Mouse (Mus musculus) MEL (cell line): Measurements from ENCODE around the gene St13. TPM values are rescaled to one million over a fixed set of nuclear protein-coding genes. Genes with fewer than 3 reads are reported as not detected.

Experiments used
- DNase-seq: peaks from one replicate; pipeline ENCODE4 v3.0.0; 2011; ENCODE audit warnings: low read depth, low spot score
- H3K27ac ChIP-seq: 2 replicates; pipeline ENCODE4 v1.5.1; 2012; ENCODE audit warnings: low read depth, mild to moderate bottlenecking, control low read depth, low read length, moderate library complexity; ENCODE audit not compliant: control insufficient read depth
- H3K27me3 ChIP-seq, 2 experiments: fragments of 150-350 bp in 1 of 2; sonication (generic) in 1 of 2; 2 replicates each; pipeline ENCODE4 v1.6.1; 2012; ENCODE audit warnings: low read length in 2 of 2, mild to moderate bottlenecking in 2 of 2, improper control_type of control experiment in 1 of 2, moderate library complexity in 1 of 2; ENCODE audit not compliant: insufficient read depth in 2 of 2, control insufficient read depth in 1 of 2
- H3K36me3 ChIP-seq, 2 experiments: 2 replicates each; pipeline ENCODE4 v1.6.1; 2012 to 2014; ENCODE audit warnings: low read length in 2 of 2, improper control_type of control experiment in 1 of 2, inconsistent platforms in 1 of 2, mild to moderate bottlenecking in 1 of 2; ENCODE audit not compliant: insufficient read depth in 2 of 2, control insufficient read depth in 1 of 2
- H3K4me1 ChIP-seq, 2 experiments: fragments of 150-350 bp in 1 of 2; sonication (generic) in 1 of 2; 2 replicates each; pipeline ENCODE4 v1.6.1; 2012; ENCODE audit warnings: low read length in 2 of 2, improper control_type of control experiment in 1 of 2, mild to moderate bottlenecking in 1 of 2; ENCODE audit not compliant: insufficient read depth in 2 of 2, control insufficient read depth in 1 of 2
- H3K4me3 ChIP-seq, 2 experiments: fragments of 150-350 bp in 1 of 2; sonication (generic) in 1 of 2; 2 replicates each; pipeline ENCODE4 v1.5.1; 2012; ENCODE audit warnings: low read depth in 2 of 2, low read length in 2 of 2, mild to moderate bottlenecking in 2 of 2, moderate library complexity in 2 of 2, control low read depth in 1 of 2, improper control_type of control experiment in 1 of 2; ENCODE audit not compliant: control insufficient read depth in 1 of 2, insufficient read depth in 1 of 2
- H3K79me2 ChIP-seq: 2 replicates; pipeline ENCODE4 v1.6.1; 2012; ENCODE audit warnings: mild to moderate bottlenecking, low read length, moderate library complexity; ENCODE audit not compliant: control insufficient read depth, poor library complexity, insufficient read depth
- H3K9ac ChIP-seq: 2 replicates; pipeline ENCODE4 v1.6.1; 2012; ENCODE audit warnings: low read depth, mild to moderate bottlenecking, control low read depth, low read length, moderate library complexity; ENCODE audit not compliant: control insufficient read depth, poor library complexity, severe bottlenecking
- H3K9me3 ChIP-seq: fragments of 150-350 bp; sonication (generic); replicated peaks from 2 replicates; pipeline ENCODE4 v1.6.1; 2012; ENCODE audit warnings: mild to moderate bottlenecking, low read length, improper control_type of control experiment, moderate library complexity; ENCODE audit not compliant: insufficient read depth
- CHD2 ChIP-seq: IDR thresholded peaks from 2 replicates; pipeline ENCODE4 v1.6.1; 2011; ENCODE audit warnings: low read length, improper control_type of control experiment
- CTCF ChIP-seq, 3 experiments: IDR thresholded peaks in 2 of 3; conservative IDR thresholded peaks in 1 of 3; 2 replicates each; pipeline ENCODE4 v1.5.1; 2011 to 2012; ENCODE audit warnings: low read length in 3 of 3, low read depth in 2 of 3, mild to moderate bottlenecking in 2 of 3, improper control_type of control experiment in 1 of 3, inconsistent platforms in 1 of 3, mixed read lengths in 1 of 3, moderate library complexity in 1 of 3; ENCODE audit not compliant: control insufficient read depth in 1 of 3, insufficient read depth in 1 of 3, poor library complexity in 1 of 3, severe bottlenecking in 1 of 3
- E2F4 ChIP-seq: IDR thresholded peaks from 2 replicates; pipeline ENCODE4 v1.6.1; 2011; ENCODE audit warnings: low read depth, low read length, improper control_type of control experiment, borderline replicate concordance
- ELF1 ChIP-seq: IDR thresholded peaks from 2 replicates; pipeline ENCODE4 v1.6.1; 2014; ENCODE audit warnings: low read depth, mild to moderate bottlenecking, inconsistent platforms, low read length, improper control_type of control experiment, moderate library complexity
- EP300 ChIP-seq, 2 experiments: IDR thresholded peaks; 2 replicates each; pipeline ENCODE4 v1.6.1; 2011; ENCODE audit warnings: improper control_type of control experiment in 2 of 2, low read length in 2 of 2, low read depth in 1 of 2, mild to moderate bottlenecking in 1 of 2
- ETS1 ChIP-seq: IDR thresholded peaks from 2 replicates; pipeline ENCODE4 v1.6.1; 2012; ENCODE audit warnings: low read depth, mild to moderate bottlenecking, inconsistent platforms, low read length, improper control_type of control experiment, moderate library complexity
- GABPA ChIP-seq: IDR thresholded peaks from 2 replicates; pipeline ENCODE4 v1.6.1; 2012; ENCODE audit warnings: low read depth, mild to moderate bottlenecking, inconsistent platforms, low read length, improper control_type of control experiment, moderate library complexity
- MAX ChIP-seq: IDR thresholded peaks from 2 replicates; pipeline ENCODE4 v1.6.1; 2011; ENCODE audit warnings: low read length, improper control_type of control experiment
- MXI1 ChIP-seq: IDR thresholded peaks from 2 replicates; pipeline ENCODE4 v1.6.1; 2011; ENCODE audit warnings: mild to moderate bottlenecking, low read depth, low read length, improper control_type of control experiment
- MYB ChIP-seq: IDR thresholded peaks from 2 replicates; pipeline ENCODE4 v1.6.1; 2011; ENCODE audit warnings: mild to moderate bottlenecking, low read depth, low read length, improper control_type of control experiment
- NRF1 ChIP-seq: IDR thresholded peaks from 2 replicates; pipeline ENCODE4 v1.6.1; 2014; ENCODE audit warnings: low read depth, mild to moderate bottlenecking, inconsistent platforms, low read length, improper control_type of control experiment, moderate library complexity; ENCODE audit not compliant: poor library complexity, insufficient read depth, severe bottlenecking
- POLR2A ChIP-seq, 2 experiments: IDR thresholded peaks; 2 replicates each; pipeline ENCODE4 v1.6.1; 2011 to 2012; ENCODE audit warnings: low read length in 2 of 2, mild to moderate bottlenecking in 2 of 2, control low read depth in 1 of 2, improper control_type of control experiment in 1 of 2, low read depth in 1 of 2, moderate library complexity in 1 of 2; ENCODE audit not compliant: control insufficient read depth in 1 of 2, insufficient read depth in 1 of 2, poor library complexity in 1 of 2
- POLR2AphosphoS2 ChIP-seq: IDR thresholded peaks from 2 replicates; pipeline ENCODE4 v1.6.1; 2011; ENCODE audit warnings: low read length, improper control_type of control experiment
- POLR2AphosphoS5 ChIP-seq: IDR thresholded peaks from 2 replicates; pipeline ENCODE4 v1.6.1; 2012; ENCODE audit warnings: low read depth, borderline replicate concordance, mild to moderate bottlenecking, inconsistent platforms, low read length, moderate library complexity, mixed read lengths
- RCOR1 ChIP-seq: IDR thresholded peaks from 2 replicates; pipeline ENCODE4 v1.6.1; 2012; ENCODE audit warnings: low read depth, mild to moderate bottlenecking, inconsistent platforms, low read length, improper control_type of control experiment
- SIN3A ChIP-seq: IDR thresholded peaks from 2 replicates; pipeline ENCODE4 v1.6.1; 2012; ENCODE audit warnings: low read length, improper control_type of control experiment, inconsistent platforms
- UBTF ChIP-seq: IDR thresholded peaks from 2 replicates; pipeline ENCODE4 v1.6.1; 2012; ENCODE audit warnings: low read depth, mild to moderate bottlenecking, inconsistent platforms, low read length, improper control_type of control experiment, moderate library complexity, borderline replicate concordance; ENCODE audit not compliant: insufficient read depth
- USF1 ChIP-seq: IDR thresholded peaks from 2 replicates; pipeline ENCODE4 v1.6.1; 2014; ENCODE audit warnings: low read depth, mild to moderate bottlenecking, inconsistent platforms, low read length, improper control_type of control experiment, moderate library complexity
- USF2 ChIP-seq, 2 experiments: IDR thresholded peaks; 2 replicates each; pipeline ENCODE4 v1.6.1; 2011 to 2012; ENCODE audit warnings: improper control_type of control experiment in 2 of 2, low read length in 2 of 2, borderline replicate concordance in 1 of 2, inconsistent platforms in 1 of 2, low read depth in 1 of 2, mild to moderate bottlenecking in 1 of 2; ENCODE audit not compliant: insufficient read depth in 1 of 2
- ZC3H11A ChIP-seq: IDR thresholded peaks from 2 replicates; pipeline ENCODE4 v1.6.1; 2012; ENCODE audit warnings: low read depth, mild to moderate bottlenecking, inconsistent platforms, low read length, improper control_type of control experiment
- ZKSCAN1 ChIP-seq: IDR thresholded peaks from 2 replicates; pipeline ENCODE4 v1.6.1; 2012; ENCODE audit warnings: low read depth, mild to moderate bottlenecking, inconsistent platforms, low read length, improper control_type of control experiment, moderate library complexity
- ZNF384 ChIP-seq: IDR thresholded peaks from 2 replicates; pipeline ENCODE4 v1.6.1; 2012; ENCODE audit warnings: low read depth, mild to moderate bottlenecking, inconsistent platforms, low read length, improper control_type of control experiment
- polyA plus RNA-seq, 2 experiments: library from polyadenylated mRNA; stranded (reverse) in 1 of 2; unstranded in 1 of 2; fragments of >175 nt in 1 of 2; fragments of >200 nt in 1 of 2; gene quantifications; 2 replicates each; pipeline versions ENCODE4 v1.2.1 to v1.2.4; 2012; ENCODE audit warnings: low replicate concordance in 2 of 2, low read depth in 1 of 2; ENCODE audit not compliant: insufficient read length in 2 of 2, insufficient read depth in 1 of 2, missing spikeins in 1 of 2
- total RNA-seq: library from RNA; depleted of rRNA; stranded (reverse); fragments of 300-350 nt; gene quantifications from 2 replicates; pipeline ENCODE4 v1.2.3, GENCODE M21; 2012

The St13 gene
- total and polyA plus RNA-seq, 3 experiments = 191 to 423 TPM; not detected in 1

DNA sequence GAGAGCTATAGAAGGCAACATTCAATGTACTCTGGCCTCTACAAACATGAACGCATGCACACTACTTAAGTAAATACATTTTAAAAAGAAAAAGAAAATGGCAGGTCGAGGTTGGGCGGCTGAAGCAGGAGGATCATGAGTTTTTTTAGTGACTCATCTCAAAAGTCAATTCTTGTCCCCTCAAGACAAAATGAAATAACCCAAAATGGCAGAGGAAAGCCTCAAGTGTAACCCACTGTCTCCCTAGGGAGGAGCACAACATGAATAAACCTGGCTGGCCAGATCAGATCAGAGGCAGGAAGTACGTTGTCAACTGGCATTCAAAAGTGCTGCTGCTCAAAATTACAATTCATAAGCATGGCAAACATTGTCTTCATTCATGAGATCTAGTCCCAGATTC, 67.4 kb downstream of the St13 start:
- Histone ChIP-seq H3K27ac (no peak overlapping the region), H3K36me3 (peaks cover 3 to 8% of the 10 kb centered on the region in 2 experiments), H3K4me3 (no peak overlapping the region), H3K27me3 (no peaks in the 10 kb centered on the region), H3K79me2 (no peaks in the 10 kb centered on the region), H3K4me1 (peaks cover 0 to 5% of the 10 kb centered on the region in 2 experiments; a peak in 1 of 4 replicates), H3K9me3 (no peaks in the 10 kb centered on the region), H3K9ac (no peak overlapping the region)
- TF ChIP-seq POLR2AphosphoS5 (no peak), SIN3A (no peak), ELF1 (no peak), EP300 (IDR thresholded peaks at IDR 0.05; ENCODE audit: low read depth in 1 of 2, low read length in 2 of 2) (no peak), UBTF (no peak), MYB (no peak), ZKSCAN1 (no peak), CTCF (IDR thresholded peaks at IDR 0.05 in 2 of 3, conservative IDR thresholded peaks at IDR 0.05 in 1 of 3; ENCODE audit: control insufficient read depth in 1 of 3, insufficient read depth in 1 of 3, low read depth in 2 of 3, low read length in 3 of 3, poor library complexity in 1 of 3, severe bottlenecking in 1 of 3) (no peak), POLR2AphosphoS2 (no peak), ZC3H11A (no peak), ZNF384 (no peak), RCOR1 (no peak), USF2 (IDR thresholded peaks at IDR 0.05; ENCODE audit: borderline replicate concordance in 1 of 2, insufficient read depth in 1 of 2, low read depth in 1 of 2, low read length in 2 of 2) (no peak), MAX (no peak), USF1 (no peak), E2F4 (no peak), POLR2A (IDR thresholded peaks at IDR 0.05; ENCODE audit: control insufficient read depth in 1 of 2, insufficient read depth in 1 of 2, low read depth in 1 of 2, low read length in 2 of 2, poor library complexity in 1 of 2) (no peak)
- no peak for DNase-seq

DNA sequence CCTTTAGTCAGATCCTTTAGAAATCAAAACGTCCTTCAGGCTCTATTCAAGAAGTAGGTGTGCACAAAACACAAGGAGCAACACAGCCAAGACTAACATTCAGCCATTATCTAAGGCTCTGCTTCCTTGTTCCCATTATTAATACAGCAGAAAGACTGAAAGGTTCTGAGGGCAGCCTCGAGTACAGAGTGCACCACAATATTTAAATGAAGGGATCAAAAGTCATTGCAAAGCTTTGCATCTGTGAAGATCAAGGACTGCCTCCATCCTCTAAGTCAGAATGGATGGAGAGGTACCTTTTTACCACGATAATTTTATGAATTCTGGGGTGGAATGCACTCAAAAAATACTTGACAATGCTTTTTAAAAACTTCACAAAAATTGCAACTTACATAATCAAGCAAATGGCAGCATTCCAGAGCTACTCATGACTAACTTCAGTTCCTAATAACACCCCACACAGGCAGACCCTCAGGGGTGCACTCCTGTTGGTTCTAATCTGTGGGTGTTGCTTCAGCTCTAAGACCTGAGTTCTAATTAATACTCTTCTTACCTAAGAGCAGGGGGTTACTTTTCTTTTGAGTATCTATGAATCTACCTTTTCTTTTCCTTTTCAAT, 69.0 kb downstream of the St13 start:
- TF ChIP-seq ZC3H11A = no peak
- TF ChIP-seq POLR2A (IDR thresholded peaks at IDR 0.05; ENCODE audit: control insufficient read depth in 1 of 2, insufficient read depth in 1 of 2, low read depth in 1 of 2, low read length in 2 of 2, poor library complexity in 1 of 2) = no peak
- TF ChIP-seq CHD2 = no peak
- TF ChIP-seq ETS1 = no peak
- no peak for TF ChIP-seq MXI1
- TF ChIP-seq POLR2AphosphoS5 = no peak
- TF ChIP-seq RCOR1 = no peak
- no peak for TF ChIP-seq USF1
- TF ChIP-seq GABPA = no peak
- TF ChIP-seq NRF1 = no peak
- TF ChIP-seq, all 39 proteins: peak for 0
- H3K27ac ChIP-seq = no peak overlapping the region
- DNase-seq = no peak
- no peaks in the 10 kb centered on the region for H3K27me3 ChIP-seq
- peaks cover 3% of the 10 kb centered on the region in 2 experiments for H3K36me3 ChIP-seq
- no peak overlapping the region for H3K4me3 ChIP-seq
- no peaks in the 10 kb centered on the region for H3K79me2 ChIP-seq
- no peak overlapping the region for H3K9ac ChIP-seq
- peaks cover 0 to 5% of the 10 kb centered on the region in 2 experiments; a peak in 1 of 4 replicates for H3K4me1 ChIP-seq
- no peaks in the 10 kb centered on the region for H3K9me3 ChIP-seq
